Mouse (Mus musculus) limb, embryonic 13.5 days (tissue): ENCODE data around the gene Zfp329. TPM values are rescaled to one million over a fixed set of nuclear protein-coding genes. Genes with fewer than 3 reads are reported as not detected.
"Not testable (repeated sequence)": the region's sequence is repeated elsewhere in the genome, so short reads cannot be mapped to it uniquely, and the experiment has no call there.

Experiments used
- ATAC-seq: fragments of 200-750 bp; cut with Nextera tagmentation; 2 replicates; pipeline ENCODE4 v1.8.0; 2017; ENCODE audit warnings: low read depth, moderate number of reproducible peaks, moderate TSS enrichment; ENCODE audit not compliant: low FRiP score
- H3K27ac ChIP-seq: fragments of 300-500 bp; sonication (generic); 2 replicates; pipeline ENCODE4 v1.5.1; 2015; ENCODE audit warnings: inconsistent platforms, mild to moderate bottlenecking, moderate library complexity
- H3K27me3 ChIP-seq: fragments of 300-500 bp; sonication (generic); 2 replicates; pipeline ENCODE4 v1.6.1; 2015; ENCODE audit warnings: mild to moderate bottlenecking, inconsistent platforms
- H3K36me3 ChIP-seq: fragments of 300-500 bp; sonication (generic); 2 replicates; pipeline ENCODE4 v1.6.1; 2015; ENCODE audit warnings: inconsistent platforms, mild to moderate bottlenecking, moderate library complexity
- H3K4me1 ChIP-seq: fragments of 300-500 bp; sonication (generic); 2 replicates; pipeline ENCODE4 v1.6.1; 2015; ENCODE audit warnings: inconsistent platforms
- H3K4me2 ChIP-seq: fragments of 300-500 bp; sonication (generic); replicated peaks from 2 replicates; pipeline ENCODE4 v1.6.1; 2015; ENCODE audit warnings: inconsistent platforms, mild to moderate bottlenecking, moderate library complexity
- H3K4me3 ChIP-seq: fragments of 300-500 bp; sonication (generic); 2 replicates; pipeline ENCODE4 v1.5.1; 2015; ENCODE audit warnings: moderate library complexity, mild to moderate bottlenecking, inconsistent platforms
- H3K9ac ChIP-seq: fragments of 300-500 bp; sonication (generic); 2 replicates; pipeline ENCODE4 v1.6.1; 2015; ENCODE audit warnings: mild to moderate bottlenecking, inconsistent platforms
- H3K9me3 ChIP-seq: fragments of 300-500 bp; sonication (generic); 2 replicates; pipeline ENCODE4 v1.6.1; 2016; ENCODE audit warnings: inconsistent platforms
- WGBS: fragments of 180-500 bp; shearing (Covaris S2); methylation state at CpG from one replicate; pipeline ENCODE4 v1.1.7; 2015; 5-methylcytosine and 5-hydroxymethylcytosine counted together
- polyA plus RNA-seq: library from polyadenylated mRNA; unstranded; fragments of >200 nt; fragmentation: Nextera tagmentation; extraction: Ambion mirVana; gene quantifications from 2 replicates; pipeline ENCODE4 v1.2.1, GENCODE M21; 2015

Gene Zfp329
- polyA plus RNA-seq: 17.5 TPM in 2 replicates

DNA sequence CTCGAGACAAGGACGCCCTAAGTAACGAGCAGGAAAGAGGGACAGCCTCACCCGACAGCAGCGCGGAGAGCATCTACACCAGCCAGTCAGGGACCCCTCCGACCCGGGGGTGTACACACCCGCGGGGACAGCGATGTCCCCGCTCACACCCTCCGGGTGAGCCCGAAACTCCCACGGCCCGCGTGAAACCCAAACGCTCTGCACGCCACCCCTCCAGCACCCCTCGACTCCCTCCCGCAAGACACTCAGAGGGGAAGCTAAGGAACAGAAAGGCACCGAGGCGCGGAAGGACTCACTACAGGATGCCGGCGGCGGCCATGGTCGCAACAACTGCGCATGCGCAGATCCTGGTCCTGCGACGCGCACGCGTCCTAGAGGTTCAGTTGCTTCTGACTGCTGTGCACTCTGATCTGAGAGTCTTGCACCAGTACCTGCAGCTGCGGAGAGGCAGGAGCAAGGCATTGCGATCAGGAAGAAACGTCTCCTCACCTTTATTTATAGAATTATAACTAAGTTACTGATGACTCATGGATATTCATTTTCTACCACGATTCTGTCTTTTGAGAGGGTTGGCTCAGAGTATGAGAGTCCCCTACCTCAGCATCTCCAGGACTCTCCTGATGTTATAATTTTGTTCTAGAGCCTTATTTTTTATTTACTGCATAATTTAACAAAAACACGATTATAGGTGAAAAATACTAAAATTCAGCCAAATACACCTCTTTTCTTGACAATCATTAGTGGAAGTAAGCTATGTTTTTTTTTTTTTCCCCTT is at the start of gene Zfp329:
Zfp329 (minus strand) TSS at position 338 of the 775 bp plus-strand sequence.
- Histone ChIP-seq H3K9ac (peak within 1 kb of the TSS; percentile 93), H3K36me3 (peaks cover 28% of the 10 kb centered on the region)
- WGBS: under 1% methylated on average over 39 of the region's 40 CpGs

DNA sequence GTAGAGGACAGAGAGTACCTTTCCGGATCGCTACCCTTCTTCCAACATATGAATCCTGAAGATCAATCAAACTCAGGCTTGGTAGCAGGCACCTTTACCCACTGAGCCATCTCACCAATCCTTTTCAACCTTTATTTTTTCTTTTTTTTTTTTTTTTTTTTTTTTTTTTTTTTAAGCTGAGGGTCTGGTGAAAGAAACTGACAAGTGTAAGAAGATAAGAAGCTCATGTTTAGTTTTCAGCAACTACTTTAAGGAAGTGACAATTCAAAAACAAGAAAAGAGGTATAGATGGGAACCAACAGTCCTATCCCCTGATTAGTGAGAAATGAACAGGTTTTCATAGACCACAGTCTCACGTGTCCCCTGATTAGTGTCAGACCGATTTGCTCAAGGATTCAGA is 17.1 kb upstream of the Zfp329 start:
- H3K4me1 ChIP-seq: no peaks in the 10 kb centered on the region
- no peak overlapping the region for H3K9ac ChIP-seq
- WGBS: 95% methylated on average over 4 of the region's 4 CpGs
- peak overlapping the region; percentile 63 for H3K4me2 ChIP-seq
- peaks cover 43% of the 10 kb centered on the region for H3K9me3 ChIP-seq
- no peaks in the 10 kb centered on the region for H3K27me3 ChIP-seq
- H3K36me3 ChIP-seq: peaks cover 46% of the 10 kb centered on the region
- no peak for ATAC-seq
- no peak overlapping the region for H3K27ac ChIP-seq
- H3K4me3 ChIP-seq: peak overlapping the region; percentile 62

More for the DNA sequence above, at the start of gene Zfp329:
- Histone ChIP-seq H3K9me3 (peaks cover 32% of the 10 kb centered on the region), H3K27ac (peak within 1 kb of the TSS; percentile 76; the same call in 1 of the 2 replicates), H3K4me1 (peaks cover 9% of the 10 kb centered on the region), H3K4me2 (peak within 1 kb of the TSS; percentile 78), H3K27me3 (no peaks in the 10 kb centered on the region), H3K4me3 (peak within 1 kb of the TSS; percentile 85)
- ATAC-seq: peak; percentile 97

DNA sequence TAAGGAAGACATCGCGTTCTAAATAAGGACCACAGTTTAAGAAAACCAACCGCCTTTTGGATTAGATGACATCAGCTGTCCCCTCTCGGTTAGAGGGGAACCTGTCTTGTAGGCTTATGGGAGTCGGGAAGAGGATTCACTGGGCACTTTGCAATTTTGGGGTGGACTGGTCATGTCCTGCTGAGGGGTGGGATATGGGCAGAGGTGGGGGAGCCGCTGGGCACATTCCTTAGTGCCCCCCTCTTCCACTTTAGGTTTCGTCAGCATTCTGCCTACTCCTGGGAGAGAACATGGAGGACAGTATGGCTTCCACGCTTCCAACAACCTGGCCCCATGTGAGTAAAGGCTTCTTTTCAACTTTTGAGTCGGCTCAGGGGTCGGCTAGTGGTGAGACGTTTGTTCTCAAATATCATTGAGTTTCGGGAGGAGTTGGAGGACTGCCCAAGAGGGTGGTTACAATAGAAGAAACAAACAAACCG is 16.6 kb upstream of the Zfp329 start:
- Histone ChIP-seq H3K27me3 (no peaks in the 10 kb centered on the region), H3K4me1 (no peaks in the 10 kb centered on the region), H3K9ac (peak overlapping the region; percentile 74), H3K4me2 (peak overlapping the region; percentile 63), H3K4me3 (peak overlapping the region; percentile 62), H3K36me3 (peaks cover 41% of the 10 kb centered on the region), H3K27ac (peak overlapping the region; percentile 52; the same call in 1 of the 2 replicates), H3K9me3 (peaks cover 41% of the 10 kb centered on the region)
- 40% methylated on average over 13 of the region's 13 CpGs for WGBS
- peak; percentile 58; the same call in 1 of the 2 replicates for ATAC-seq

DNA sequence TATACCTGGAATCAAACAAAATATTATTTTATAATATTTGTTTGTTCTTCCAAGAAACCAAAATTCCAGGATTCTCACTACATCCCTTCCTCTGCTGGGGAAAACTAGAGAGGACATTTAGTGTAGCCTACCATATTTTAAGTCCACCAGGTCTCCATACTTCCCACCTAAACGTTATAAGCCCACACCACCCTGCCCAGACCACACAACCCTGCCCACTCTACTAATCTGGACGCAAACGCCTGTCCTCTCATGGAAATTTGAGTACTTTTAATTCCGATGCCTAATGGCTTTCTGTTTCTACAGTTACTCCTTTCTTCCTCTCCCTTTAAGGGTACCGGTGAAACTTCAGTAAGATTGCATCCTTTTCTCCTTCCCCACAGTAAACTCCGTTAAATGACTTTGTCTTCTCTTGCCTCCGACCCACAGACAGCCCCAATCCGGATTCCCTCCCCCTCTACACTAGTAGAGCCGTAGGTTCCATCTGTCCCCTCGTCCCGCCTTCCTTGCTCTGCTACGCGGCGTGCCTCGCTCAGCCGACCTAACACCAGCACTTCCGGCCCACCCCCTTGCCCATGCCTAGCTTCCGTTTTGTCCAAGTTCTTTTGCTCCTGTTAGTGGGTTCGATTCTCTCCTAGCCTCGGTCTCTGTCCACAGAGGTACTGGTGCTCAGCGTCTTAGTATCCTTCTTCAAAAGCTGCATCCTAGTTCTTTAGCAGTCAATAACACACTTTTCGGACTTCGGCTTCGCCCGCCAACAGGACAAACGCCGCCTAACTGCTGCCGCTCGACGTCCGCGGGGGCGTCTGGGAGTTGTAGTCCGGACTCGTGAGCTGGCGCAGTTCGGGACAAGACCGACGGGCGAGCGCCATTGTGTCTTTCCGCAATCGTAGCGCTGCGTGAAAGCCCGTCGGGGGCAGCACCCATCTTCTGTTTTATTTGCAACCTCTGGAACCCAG is 15.8 kb upstream of the Zfp329 start, which contains the start of gene Zfp110:
Zfp110 (plus strand) TSS at position 600 of the 959 bp plus-strand sequence.
- Histone ChIP-seq H3K27ac (peak within 1 kb of the TSS; percentile 52; the same call in 1 of the 2 replicates), H3K9me3 (peaks cover 35% of the 10 kb centered on the region), H3K36me3 (peaks cover 34% of the 10 kb centered on the region), H3K27me3 (no peaks in the 10 kb centered on the region), H3K9ac (peak within 1 kb of the TSS; percentile 74), H3K4me1 (no peaks in the 10 kb centered on the region), H3K4me3 (peak within 1 kb of the TSS; percentile 62), H3K4me2 (peak within 1 kb of the TSS; percentile 63)
- ATAC-seq: peak; percentile 97
- 3% methylated on average over 47 of the region's 47 CpGs for WGBS

DNA sequence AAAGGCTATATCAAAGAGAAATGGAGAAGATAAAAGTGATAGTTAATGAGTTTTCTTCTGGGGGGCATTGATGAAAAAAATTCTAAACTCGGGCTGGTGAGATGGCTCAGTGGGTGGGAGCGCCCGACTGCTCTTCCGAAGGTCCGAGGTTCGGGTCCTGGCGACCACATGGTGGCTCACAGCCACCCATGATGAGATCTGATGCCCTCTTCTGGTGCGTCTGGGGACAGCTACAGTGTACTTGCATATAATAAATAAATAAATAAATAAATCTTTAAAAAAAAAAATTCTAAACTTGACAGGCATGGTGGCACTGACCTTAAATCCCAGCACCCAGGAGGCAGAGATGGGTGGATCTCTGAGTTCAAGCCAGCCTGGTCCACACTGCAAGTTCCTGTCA is 3.1 kb downstream of the Zfp329 start:
- 97% methylated on average over 8 of the region's 8 CpGs for WGBS
- no peak overlapping the region for H3K27ac ChIP-seq
- no peaks in the 10 kb centered on the region for H3K27me3 ChIP-seq
- no peak for ATAC-seq
- H3K4me1 ChIP-seq: peaks cover 9% of the 10 kb centered on the region
- peaks cover 56% of the 10 kb centered on the region for H3K36me3 ChIP-seq
- no peak overlapping the region for H3K9ac ChIP-seq
- no peak overlapping the region for H3K4me2 ChIP-seq
- H3K4me3 ChIP-seq: no peak overlapping the region
- H3K9me3 ChIP-seq: peaks cover 44% of the 10 kb centered on the region

DNA sequence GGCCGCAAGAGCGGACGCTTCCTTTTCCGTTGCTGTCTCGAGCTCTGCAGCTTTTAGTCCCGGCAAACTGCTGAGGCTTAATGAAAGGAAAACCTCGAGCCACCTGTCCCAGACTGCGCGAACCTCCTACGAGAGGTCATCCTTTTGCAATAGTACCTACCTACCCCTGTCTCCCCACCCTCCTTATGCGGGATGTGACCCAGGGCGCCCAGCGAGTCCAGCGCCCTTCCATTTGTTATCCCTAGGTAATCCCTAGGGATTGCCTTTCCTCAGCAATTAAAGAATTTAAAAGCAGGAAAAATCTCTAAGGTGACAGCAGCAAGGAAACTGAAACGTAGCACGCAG is 15.0 kb downstream of the Zfp329 start:
- ATAC-seq: no peak
- under 1% methylated on average over 16 of the region's 16 CpGs for WGBS
- peaks cover 27% of the 10 kb centered on the region for H3K36me3 ChIP-seq

DNA sequence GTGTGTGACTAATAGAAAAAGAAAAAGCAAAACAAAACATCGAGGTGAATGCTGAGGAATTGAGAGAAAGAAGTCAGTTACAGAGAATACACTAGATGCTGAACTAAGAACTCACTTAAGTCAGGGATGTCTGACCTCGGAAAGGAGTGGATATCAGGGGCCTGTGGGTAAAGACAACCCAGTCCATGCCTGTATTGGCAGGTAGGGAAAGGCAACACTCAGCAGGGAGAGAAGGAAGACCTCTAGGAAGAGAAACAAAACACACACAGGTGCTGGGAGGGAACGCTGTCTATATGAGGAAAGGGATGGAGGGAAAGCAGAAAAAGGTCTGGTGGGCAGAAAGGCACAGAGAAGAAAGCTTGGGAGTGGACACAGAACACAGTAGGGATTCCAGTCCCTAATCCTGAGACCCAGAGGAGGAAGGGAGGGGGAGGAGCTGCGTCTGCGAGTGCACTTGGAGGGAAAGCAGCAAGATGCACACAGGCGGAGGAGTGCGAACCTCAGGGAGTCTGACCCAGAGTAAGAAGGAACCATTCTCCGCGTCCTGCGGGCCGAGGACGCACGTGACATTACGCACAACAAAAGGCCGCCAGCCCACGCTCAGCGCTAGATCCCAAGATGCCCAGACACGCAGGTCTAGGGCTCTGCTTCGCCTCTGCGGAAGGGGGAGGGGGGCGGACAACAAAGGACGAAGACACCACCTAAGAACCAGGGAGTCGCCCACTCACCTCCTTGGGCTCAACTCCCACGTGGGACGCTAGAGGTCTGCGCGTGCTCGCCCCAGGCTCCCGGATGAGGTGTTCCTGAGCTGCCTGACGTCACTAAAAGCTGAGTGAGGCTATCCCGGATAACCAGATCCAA is 15.6 kb downstream of the Zfp329 start, which contains the start of gene Zscan18:
Zscan18 (minus strand) TSS at position 770 of the 861 bp plus-strand sequence.
- 6% methylated on average over 31 of the region's 31 CpGs for whole genome bisulfite sequencing
- peak; percentile 94 for ATAC-seq
- Histone ChIP-seq H3K9me3 (peaks cover 10% of the 10 kb centered on the region; the same call in 1 of the 2 replicates), H3K4me2 (peak within 1 kb of the TSS; percentile 88), H3K4me1 (peaks cover 10% of the 10 kb centered on the region), H3K9ac (peak within 1 kb of the TSS; percentile 80), H3K27ac (peak within 1 kb of the TSS; percentile 67), H3K4me3 (peak within 1 kb of the TSS; percentile 54), H3K36me3 (peaks cover 24% of the 10 kb centered on the region), H3K27me3 (no peaks in the 10 kb centered on the region)

More for the DNA sequence above, 15.0 kb downstream of the Zfp329 start:
- H3K9ac ChIP-seq: peak overlapping the region; percentile 80
- H3K9me3 ChIP-seq: peaks cover 16% of the 10 kb centered on the region
- H3K4me2 ChIP-seq: peak overlapping the region; percentile 88
- H3K27me3 ChIP-seq: no peaks in the 10 kb centered on the region
- H3K27ac ChIP-seq: peak overlapping the region; percentile 67
- H3K4me1 ChIP-seq: peaks cover 10% of the 10 kb centered on the region
- H3K4me3 ChIP-seq: peak overlapping the region; percentile 54

DNA sequence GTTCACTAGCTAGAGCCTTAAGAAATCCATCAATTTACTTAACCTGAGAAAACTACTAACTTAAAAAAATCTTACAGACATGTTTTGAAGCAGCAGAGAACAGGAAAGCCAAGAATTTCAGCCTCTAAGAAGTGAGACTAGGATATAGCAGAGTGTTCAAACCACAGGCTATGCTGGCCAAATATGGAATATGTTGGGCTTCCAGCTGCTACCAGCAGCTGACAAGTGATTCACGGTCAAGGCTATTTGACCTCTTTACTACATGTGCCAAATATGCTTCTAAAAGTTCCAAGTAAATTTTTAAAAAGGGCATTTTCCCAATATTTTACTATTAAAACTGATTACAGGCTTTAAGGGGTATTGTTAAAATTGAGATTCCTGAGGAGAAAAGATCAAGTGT is 19.1 kb downstream of the Zfp329 start:
- Histone ChIP-seq H3K27ac (no peak overlapping the region), H3K36me3 (peaks cover 12% of the 10 kb centered on the region), H3K4me3 (no peak overlapping the region), H3K4me2 (no peak overlapping the region), H3K9ac (no peak overlapping the region), H3K9me3 (peaks cover 9% of the 10 kb centered on the region), H3K4me1 (peaks cover 10% of the 10 kb centered on the region), H3K27me3 (no peaks in the 10 kb centered on the region)
- 92% methylated on average over 1 of the region's 1 CpGs for WGBS
- no peak for ATAC-seq

DNA sequence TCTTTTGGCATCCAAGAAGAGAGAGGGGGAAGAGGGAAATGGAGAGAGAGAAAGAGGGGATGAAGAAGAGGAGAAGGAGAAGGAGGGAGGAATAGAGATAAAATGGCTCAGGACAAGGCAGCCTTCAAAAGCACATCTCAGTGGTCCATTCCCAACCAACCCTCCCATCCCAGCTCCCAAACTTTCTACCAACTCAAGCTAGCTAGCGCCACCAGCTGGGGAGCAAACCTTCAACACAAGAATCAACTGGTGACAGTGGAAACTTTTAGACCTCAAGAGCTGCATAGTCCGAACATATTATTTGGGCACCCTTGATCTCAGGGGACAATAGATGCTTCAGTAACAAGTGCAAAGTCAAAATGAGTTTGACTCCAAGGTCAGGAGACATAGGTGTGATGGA is 20.7 kb downstream of the Zfp329 start:
- 62% methylated on average over 2 of the region's 2 CpGs for WGBS
- Histone ChIP-seq H3K27ac (no peak overlapping the region), H3K4me1 (peaks cover 2% of the 10 kb centered on the region; the same call in 1 of the 2 replicates), H3K4me3 (no peak overlapping the region), H3K4me2 (no peak overlapping the region), H3K9me3 (peaks cover 9% of the 10 kb centered on the region), H3K27me3 (no peaks in the 10 kb centered on the region), H3K36me3 (peaks cover 12% of the 10 kb centered on the region), H3K9ac (no peak overlapping the region)
- ATAC-seq: no peak

DNA sequence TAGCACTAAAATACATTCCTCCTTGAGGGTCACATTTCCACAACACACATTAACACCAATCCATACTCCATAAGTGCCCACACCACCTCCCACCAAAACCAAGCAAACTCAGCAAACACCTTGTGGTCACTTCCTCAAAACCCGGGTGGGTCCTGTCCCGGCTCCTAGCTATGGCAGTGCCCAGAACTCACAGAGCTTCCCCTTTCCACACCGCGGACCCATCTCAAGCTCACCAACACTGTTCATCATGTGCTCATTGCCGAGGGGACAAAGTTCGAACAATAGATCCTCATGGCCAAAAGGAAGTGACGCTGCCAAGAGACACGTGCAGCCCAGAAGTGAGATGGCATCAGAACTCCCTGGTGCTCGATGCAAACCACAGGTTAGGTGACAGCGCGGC is 26.0 kb downstream of the Zfp329 start:
- not testable (repeated sequence) for ATAC-seq, H3K27me3 ChIP-seq, H3K27ac ChIP-seq

DNA sequence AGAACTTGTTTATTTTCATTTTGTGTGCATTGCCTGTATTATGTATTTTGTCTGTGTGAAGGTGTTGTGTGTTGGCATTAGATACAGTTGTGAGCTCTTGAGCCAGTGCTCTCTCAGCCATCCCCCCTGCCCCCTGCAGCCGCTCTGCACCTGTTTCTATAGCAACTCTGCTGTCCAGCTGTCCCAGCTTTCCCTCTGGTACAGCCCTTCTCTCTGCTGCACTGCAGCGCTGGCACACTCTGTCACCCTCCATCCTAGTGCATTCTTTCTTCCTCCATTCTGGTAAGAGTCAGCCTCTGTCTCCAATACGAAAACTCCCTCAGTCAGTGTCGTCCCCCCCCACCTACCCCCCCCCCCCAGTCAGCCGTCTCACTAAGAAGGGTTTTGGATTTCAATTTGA is 30.6 kb downstream of the Zfp329 start:
- Histone ChIP-seq H3K4me3 (no peak overlapping the region), H3K27me3 (no peaks in the 10 kb centered on the region), H3K4me1 (no peaks in the 10 kb centered on the region), H3K9me3 (no peaks in the 10 kb centered on the region), H3K9ac (no peak overlapping the region), H3K36me3 (no peaks in the 10 kb centered on the region), H3K4me2 (no peak overlapping the region), H3K27ac (no peak overlapping the region)
- ATAC-seq: no peak
- WGBS: 34% methylated on average over 5 of the region's 5 CpGs

More for the DNA sequence above, 26.0 kb downstream of the Zfp329 start:
- not testable (repeated sequence) for H3K9me3 ChIP-seq, H3K4me3 ChIP-seq, H3K36me3 ChIP-seq, H3K4me2 ChIP-seq, H3K4me1 ChIP-seq, H3K9ac ChIP-seq
- WGBS: 91% methylated on average over 11 of the region's 11 CpGs
